9 mouse cellular contexts compared by ENCODE assay signal in genomic region chr1:191185761-191186385, GRCm38 (mm10). TPM values are rescaled to one million over a fixed set of nuclear protein-coding genes. Genes with fewer than 3 reads are reported as not detected.
DNase-seq lines count a peak whose midpoint lies in the region; TF ChIP-seq lines count a peak whose summit lies in the region.
"Had no signal": no experiment of that assay in that cellular context is flagged by ENCODE, and none has a peak within 500 bp of the region (broad histone marks: within the 10 kb centered on the region; RNA-seq: fewer than 3 reads in every experiment).

No protein-coding gene starts in this region.

- no peak for TF ChIP-seq CTCF in layer of hippocampus, adult 2 months (conservative IDR thresholded peaks at IDR 0.05)

- H3K4me3 ChIP-seq in layer of hippocampus, adult 2 months: peak overlapping the region; percentile 4; the same call in 1 of the 2 replicates

- DNase-seq in layer of hippocampus, adult 2 months (ENCODE audit: low spot score in 2 of 2): no peak
- DNase-seq in layer of hippocampus, postnatal 36 days: no peak
- peak; percentile 64 to 70 for DNase-seq in heart, adult 18-20 months
- peak; percentile 28 for DNase-seq in kidney, adult 9 months
- DNase-seq in lung, postnatal 36 days: peak; percentile 32
- DNase-seq in yolk sac, embryonic 10.5 days (ENCODE audit: low spot score): peak; percentile 30
- no peak for DNase-seq in thymus, postnatal 25 days
- no peak for DNase-seq in thymus, postnatal 14 days

- H3K27ac ChIP-seq in layer of hippocampus, adult 2 months: no peak overlapping the region

RNA-seq across cellular contexts. Expression of gene Fam71a, which starts 21.3 kb away (rescaled TPM):
- not detected for total RNA-seq in layer of hippocampus, adult 2 months (2021)
- total RNA-seq in layer of hippocampus, postnatal 36 days (2021): not detected
- not detected for total RNA-seq in heart, adult 18-20 months (2021)
- total RNA-seq: ES-E14 had no signal

RNA-seq across cellular contexts. Expression of gene Atf3, which starts 32.0 kb away (rescaled TPM):
- total RNA-seq in layer of hippocampus, adult 2 months (2021): under 1 TPM; 0.52 to 0.67 TPM
- total RNA-seq in layer of hippocampus, postnatal 36 days (2021): 1 to 10 TPM; 1.2 to 1.4 TPM
- total RNA-seq in heart, adult 18-20 months (2021): 10 to 100 TPM; 11.7 to 19.1 TPM

Comparison
In these comparisons a context has a peak if more than half of its experiments do, and no peak if none do; other contexts are left out.
1. DNase-seq: peak in heart, adult 18-20 months (2 of 2), kidney, adult 9 months (single experiment), lung, postnatal 36 days (single experiment) and yolk sac, embryonic 10.5 days (single experiment); none in layer of hippocampus, adult 2 months (0 of 2), layer of hippocampus, postnatal 36 days (0 of 2), thymus, postnatal 25 days (single experiment) and thymus, postnatal 14 days (single experiment).
2. RNA of gene Atf3, which starts 32.0 kb away (total RNA-seq): 11.7 to 19.1 TPM in heart, adult 18-20 months; 1.2 to 1.4 TPM in layer of hippocampus, postnatal 36 days and 0.52 to 0.67 TPM in layer of hippocampus, adult 2 months; every median in the first group is over 4 times any median in the second.